Mouse (Mus musculus) midbrain, embryonic 11.5 days (tissue): ENCODE data around the gene Pfkfb4. TPM values are rescaled to one million over a fixed set of nuclear protein-coding genes. Genes with fewer than 3 reads are reported as not detected.

Experiments used
- ATAC-seq: fragments of 200-750 bp; cut with Nextera tagmentation; 2 replicates; pipeline ENCODE4 v1.8.0; 2017; ENCODE audit warnings: moderate TSS enrichment, moderate library complexity; ENCODE audit not compliant: low FRiP score
- DNase-seq: peaks from one replicate; pipeline ENCODE4 v3.0.0; 2015; ENCODE audit warnings: low spot score; ENCODE audit errors: missing footprints
- H3K27ac ChIP-seq: fragments of 300-500 bp; sonication (generic); 2 replicates; pipeline ENCODE4 v1.5.1; 2014; ENCODE audit warnings: low read depth, low read length
- H3K27me3 ChIP-seq: fragments of 300-500 bp; sonication (generic); 2 replicates; pipeline ENCODE4 v1.6.1; 2014; ENCODE audit warnings: mild to moderate bottlenecking, low read length, moderate library complexity, mixed read lengths; ENCODE audit not compliant: control insufficient read depth, insufficient read depth
- H3K36me3 ChIP-seq: fragments of 300-500 bp; sonication (generic); 2 replicates; pipeline ENCODE4 v1.6.1; 2014; ENCODE audit warnings: mild to moderate bottlenecking, low read length, moderate library complexity, mixed read lengths; ENCODE audit not compliant: control insufficient read depth, insufficient read depth
- H3K4me1 ChIP-seq: fragments of 300-500 bp; sonication (generic); 2 replicates; pipeline ENCODE4 v1.6.1; 2014; ENCODE audit warnings: low read length; ENCODE audit not compliant: control insufficient read depth, insufficient read depth
- H3K4me2 ChIP-seq: fragments of 300-500 bp; sonication (generic); 2 replicates; pipeline ENCODE4 v1.6.1; 2014; ENCODE audit warnings: mild to moderate bottlenecking, moderate library complexity
- H3K4me3 ChIP-seq: fragments of 300-500 bp; sonication (generic); 2 replicates; pipeline ENCODE4 v1.5.1; 2014; ENCODE audit warnings: low read depth, low read length
- H3K9ac ChIP-seq: fragments of 300-500 bp; sonication (generic); 2 replicates; pipeline ENCODE4 v1.6.1; 2014; ENCODE audit warnings: low read length
- H3K9me3 ChIP-seq: fragments of 300-500 bp; sonication (generic); 2 replicates; pipeline ENCODE4 v1.6.1; 2016; ENCODE audit warnings: low read length; ENCODE audit not compliant: control insufficient read depth
- WGBS: fragments of 180-500 bp; shearing (Covaris S2); extraction: QIAGEN DNeasy Blood & Tissue Kit; methylation state at CpG from one replicate; pipeline ENCODE4 v1.1.7; 2014; 5-methylcytosine and 5-hydroxymethylcytosine counted together
- microRNA counts: library from miRNA; unstranded; fragments of <30 nt; microRNA quantifications from one replicate; lab custom pipeline; 2015
- microRNA-seq: library from miRNA; unstranded; fragments of <30 nt; microRNA quantifications from one replicate; pipeline ENCODE4, GENCODE M21; 2017
- polyA plus RNA-seq: library from polyadenylated mRNA; unstranded; fragments of >200 nt; fragmentation: Nextera tagmentation; extraction: Ambion mirVana; gene quantifications from 2 replicates; pipeline ENCODE4 v1.2.1, GENCODE M21; 2014

Pfkfb4 gene
- polyA plus RNA-seq, 1 experiment from 2014 or later = 10.5 TPM

GRCm38 (mm10) chr9:109073661-109074573 lies 82.3 kb downstream of the Pfkfb4 start, which contains the start of gene Atrip:
Gene Atrip (minus strand): TSS chr9:109074124.
- Histone ChIP-seq H3K4me3 (peak within 1 kb of the TSS; percentile 84), H3K9ac (peak within 1 kb of the TSS; percentile 92), H3K4me2 (peak within 1 kb of the TSS; percentile 91), H3K27ac (no peak within 1 kb of the TSS; the same call in 1 of the 2 replicates), H3K4me1 (peaks cover 13% of the 10 kb centered on the region), H3K27me3 (no peaks in the 10 kb centered on the region), H3K9me3 (no peaks in the 10 kb centered on the region), H3K36me3 (peaks cover 13% of the 10 kb centered on the region; the same call in 1 of the 2 replicates)
- DNase-seq (peak; percentile 98), ATAC-seq (peak; percentile 99)
- under 1% methylated on average over 57 of the region's 57 CpGs for WGBS

- peaks cover 14% of the 10 kb centered on the region for H3K4me1 ChIP-seq
- ATAC-seq (no peak), DNase-seq (no peak)
- no peak overlapping the region for H3K9ac ChIP-seq
- H3K36me3 ChIP-seq = no peaks in the 10 kb centered on the region
- H3K9me3 ChIP-seq = no peaks in the 10 kb centered on the region
- 93% methylated on average over 3 of the region's 3 CpGs for WGBS
- no peak overlapping the region for H3K4me3 ChIP-seq
- no peak overlapping the region for H3K27ac ChIP-seq
- no peaks in the 10 kb centered on the region for H3K27me3 ChIP-seq
- H3K4me2 ChIP-seq = no peak overlapping the region
Measured at GRCm38 (mm10) chr9:109080516-109080915, 88.9 kb downstream of the Pfkfb4 start.

- Histone ChIP-seq H3K4me1 (peaks cover 14% of the 10 kb centered on the region), H3K4me3 (peak overlapping the region; percentile 60), H3K9ac (peak overlapping the region; percentile 71), H3K9me3 (no peaks in the 10 kb centered on the region), H3K27ac (no peak overlapping the region), H3K4me2 (peak overlapping the region; percentile 57), H3K36me3 (no peaks in the 10 kb centered on the region), H3K27me3 (no peaks in the 10 kb centered on the region)
- DNase-seq (no peak), ATAC-seq (peak; percentile 28)
- 10% methylated on average over 11 of the region's 11 CpGs for WGBS
Measured at GRCm38 (mm10) chr9:109081749-109082123, 90.2 kb downstream of the Pfkfb4 start.

MicroRNA genes within 50 kb of the gene (microRNA counts, 519-probe panel; counts per million panel counts)
- not detected for microRNA mmu-miR-711 (lab: Ali Mortazavi, UCI)

Small RNA genes lying within 50 kb of the gene (microRNA-seq; reads per million reads assigned to microRNA genes)
- gene Mir711 = not detected

Other genes with a start within 250 kb of the Pfkfb4 start
- 104 and 109 TPM in 2 replicates for gene Ip6k2, start 208.0 kb upstream of the Pfkfb4 start, polyA plus RNA-seq
- 8.3 and 9.2 TPM in 2 replicates for gene Nckipsd, start 183.4 kb upstream of the Pfkfb4 start, polyA plus RNA-seq
- 5.4 and 6.4 TPM in 2 replicates for gene Celsr3, start 165.5 kb upstream of the Pfkfb4 start, polyA plus RNA-seq
- gene Slc26a6, start 138.5 kb upstream of the Pfkfb4 start, polyA plus RNA-seq = 7.5 and 8.0 TPM in 2 replicates
- not detected in 2 replicates for gene Tmem89, start 77.2 kb upstream of the Pfkfb4 start, polyA plus RNA-seq
- 378 and 408 TPM in 2 replicates for gene Uqcrc1, start 55.1 kb upstream of the Pfkfb4 start, polyA plus RNA-seq
- gene Col7a1, start 38.2 kb upstream of the Pfkfb4 start, polyA plus RNA-seq = 1.1 and 2.2 TPM in 2 replicates
- gene Ucn2, start 5.8 kb upstream of the Pfkfb4 start, polyA plus RNA-seq = 0.15 TPM in 1 of 2 replicates, not detected in the other
- 27.1 and 29.9 TPM in 2 replicates for gene Shisa5, start 46.8 kb downstream of the Pfkfb4 start, polyA plus RNA-seq
- gene Trex1, start 68.0 kb downstream of the Pfkfb4 start, polyA plus RNA-seq = 7.1 and 7.3 TPM in 2 replicates
- 21.7 and 25.0 TPM in 2 replicates for gene Atrip, start 82.3 kb downstream of the Pfkfb4 start, polyA plus RNA-seq
- 11.4 and 14.2 TPM in 2 replicates for gene Ccdc51, start 90.7 kb downstream of the Pfkfb4 start, polyA plus RNA-seq
- gene Tma7, start 90.8 kb downstream of the Pfkfb4 start, polyA plus RNA-seq = 819 and 852 TPM in 2 replicates
- 17.1 and 17.7 TPM in 2 replicates for gene Plxnb1, start 103.6 kb downstream of the Pfkfb4 start, polyA plus RNA-seq
- gene Fbxw21, start 170.3 kb downstream of the Pfkfb4 start, polyA plus RNA-seq = not detected in 2 replicates
- not detected in 2 replicates for gene Fbxw13, start 204.2 kb downstream of the Pfkfb4 start, polyA plus RNA-seq
- gene Fbxw20, start 243.0 kb downstream of the Pfkfb4 start, polyA plus RNA-seq = not detected in 2 replicates